Mouse (Mus musculus) limb, embryonic 14.5 days (tissue): Measurements from ENCODE around the gene Gm45837. TPM values are rescaled to one million over a fixed set of nuclear protein-coding genes. Genes with fewer than 3 reads are reported as not detected.

Source experiments
- ATAC-seq: fragments of 200-750 bp; cut with Nextera tagmentation; 2 replicates; pipeline ENCODE4 v1.8.0; 2017; ENCODE audit warnings: low read depth, moderate number of reproducible peaks, moderate TSS enrichment; ENCODE audit not compliant: low FRiP score
- DNase-seq: peaks from one replicate; pipeline ENCODE4 v3.0.0-alpha.2; 2015; ENCODE audit warnings: low spot score
- H3K27ac ChIP-seq: fragments of 300-500 bp; sonication (generic); replicated peaks from 2 replicates; pipeline ENCODE4 v1.5.1; 2014; ENCODE audit warnings: low read depth, mild to moderate bottlenecking, low read length, moderate library complexity, mixed read lengths
- H3K27me3 ChIP-seq: fragments of 300-500 bp; sonication (generic); 2 replicates; pipeline ENCODE4 v1.6.1; 2014; ENCODE audit warnings: low read length, mixed read lengths; ENCODE audit not compliant: control insufficient read depth, insufficient read depth
- H3K36me3 ChIP-seq: fragments of 300-500 bp; sonication (generic); 2 replicates; pipeline ENCODE4 v1.6.1; 2014; ENCODE audit warnings: mild to moderate bottlenecking, low read length, moderate library complexity, mixed read lengths; ENCODE audit not compliant: control insufficient read depth, insufficient read depth
- H3K4me1 ChIP-seq: fragments of 300-500 bp; sonication (generic); 2 replicates; pipeline ENCODE4 v1.6.1; 2014; ENCODE audit warnings: antibody characterized with exemption, low read length, mixed read lengths; ENCODE audit not compliant: control insufficient read depth, insufficient read depth
- H3K4me2 ChIP-seq: fragments of 300-500 bp; sonication (generic); replicated peaks from 2 replicates; pipeline ENCODE4 v1.6.1; 2014; ENCODE audit warnings: low read depth, mild to moderate bottlenecking, low read length, moderate library complexity; ENCODE audit not compliant: severe bottlenecking
- H3K4me3 ChIP-seq: fragments of 300-500 bp; sonication (generic); replicated peaks from 2 replicates; pipeline ENCODE4 v1.5.1; 2014; ENCODE audit warnings: low read length
- H3K9ac ChIP-seq: fragments of 300-500 bp; sonication (generic); 2 replicates; pipeline ENCODE4 v1.6.1; 2014; ENCODE audit warnings: mild to moderate bottlenecking, low read depth, low read length, moderate library complexity; ENCODE audit not compliant: severe bottlenecking
- H3K9me3 ChIP-seq: fragments of 300-500 bp; sonication (generic); 2 replicates; pipeline ENCODE4 v1.6.1; 2016; ENCODE audit warnings: low read length; ENCODE audit not compliant: control insufficient read depth
- POLR2A ChIP-seq: fragments of 200-500 bp; IDR thresholded peaks from 2 replicates; pipeline ENCODE4 v1.8.0; 2012; ENCODE audit warnings: inconsistent platforms, mild to moderate bottlenecking, moderate library complexity, borderline replicate concordance; ENCODE audit not compliant: insufficient read depth, insufficient read length; ENCODE audit errors: extremely low read depth
- WGBS: fragments of 180-500 bp; shearing (Covaris S2); extraction: QIAGEN DNeasy Blood & Tissue Kit; methylation state at CpG from one replicate; pipeline ENCODE4 v1.1.7; 2014; 5-methylcytosine and 5-hydroxymethylcytosine counted together
- polyA plus RNA-seq, 2 experiments: library from polyadenylated mRNA; depleted of rRNA in 1 of 2; stranded (reverse) in 1 of 2; unstranded in 1 of 2; fragments of >200 nt; fragmentation: Nextera tagmentation in 1 of 2; extraction: Ambion mirVana in 1 of 2; gene quantifications; 2 replicates each; pipeline versions ENCODE4 v1.2.1 to v1.2.3; 2012 to 2014

Gene Gm45837
- polyA plus RNA-seq, 2 experiments = 0.41 to 7.5 TPM

- Histone ChIP-seq H3K4me2 (no peak overlapping the region), H3K27ac (no peak overlapping the region), H3K36me3 (no peaks in the 10 kb centered on the region), H3K27me3 (peaks cover 24% of the 10 kb centered on the region), H3K4me1 (0 out of 2 replicates have a peak, but pooled peaks cover 4% of the 10 kb centered on the region), H3K9ac (no peak overlapping the region), H3K9me3 (no peaks in the 10 kb centered on the region), H3K4me3 (no peak overlapping the region)
- ATAC-seq = no peak
- 96% methylated on average over 3 of the region's 3 CpGs for WGBS
- TF ChIP-seq POLR2A = no peak
- DNase-seq = no peak
These were observed 42.0 kb downstream of the Gm45837 start for GRCm38 (mm10) chr7:101452669-101453068.

GRCm38 (mm10) chr7:101453296-101453695, 42.6 kb downstream of the Gm45837 start:
- Histone ChIP-seq H3K27me3 (peaks cover 24% of the 10 kb centered on the region), H3K36me3 (no peaks in the 10 kb centered on the region), H3K27ac (no peak overlapping the region), H3K4me1 (0 out of 2 replicates have a peak, but pooled peaks cover 4% of the 10 kb centered on the region), H3K9ac (no peak overlapping the region), H3K4me3 (no peak overlapping the region), H3K4me2 (no peak overlapping the region), H3K9me3 (no peaks in the 10 kb centered on the region)
- no peak for TF ChIP-seq POLR2A
- ATAC-seq (no peak), DNase-seq (no peak)
- WGBS = 91% methylated on average over 3 of the region's 3 CpGs

- DNase-seq (no peak), ATAC-seq (no peak)
- Histone ChIP-seq H3K4me3 (no peak overlapping the region), H3K27ac (no peak overlapping the region), H3K36me3 (no peaks in the 10 kb centered on the region), H3K9me3 (no peaks in the 10 kb centered on the region), H3K9ac (no peak overlapping the region), H3K27me3 (peaks cover 24% of the 10 kb centered on the region), H3K4me1 (0 out of 2 replicates have a peak, but pooled peaks cover 4% of the 10 kb centered on the region), H3K4me2 (no peak overlapping the region)
- TF ChIP-seq POLR2A = no peak
- 37% methylated on average over 8 of the region's 8 CpGs for WGBS
These were observed 43.0 kb downstream of the Gm45837 start for GRCm38 (mm10) chr7:101453725-101454124.

- H3K4me2 ChIP-seq = no peak overlapping the region
- WGBS = 86% methylated on average over 9 of the region's 9 CpGs
- 0 out of 2 replicates have a peak, but pooled peaks cover 4% of the 10 kb centered on the region for H3K4me1 ChIP-seq
- no peak overlapping the region for H3K27ac ChIP-seq
- no peaks in the 10 kb centered on the region for H3K9me3 ChIP-seq
- ATAC-seq (no peak), DNase-seq (no peak)
- no peaks in the 10 kb centered on the region for H3K36me3 ChIP-seq
- no peak for TF ChIP-seq POLR2A
- H3K9ac ChIP-seq = no peak overlapping the region
- peaks cover 24% of the 10 kb centered on the region for H3K27me3 ChIP-seq
- no peak overlapping the region for H3K4me3 ChIP-seq
These were observed 43.8 kb downstream of the Gm45837 start for GRCm38 (mm10) chr7:101454479-101454878.

- 77% methylated on average over 6 of the region's 6 CpGs for whole genome bisulfite sequencing
- H3K4me1 ChIP-seq = 0 out of 2 replicates have a peak, but pooled peaks cover 4% of the 10 kb centered on the region
These were observed 44.5 kb downstream of the Gm45837 start for GRCm38 (mm10) chr7:101455141-101455540.

GRCm38 (mm10) chr7:101456318-101456717, 45.6 kb downstream of the Gm45837 start:
- H3K36me3 ChIP-seq = no peaks in the 10 kb centered on the region
- no peak overlapping the region for H3K4me3 ChIP-seq
- peaks cover 21% of the 10 kb centered on the region for H3K27me3 ChIP-seq
- DNase-seq (no peak), ATAC-seq (no peak)
- H3K4me2 ChIP-seq = no peak overlapping the region
- no peaks in the 10 kb centered on the region for H3K9me3 ChIP-seq
- H3K4me1 ChIP-seq = 0 out of 2 replicates have a peak, but pooled peaks cover 4% of the 10 kb centered on the region
- H3K27ac ChIP-seq = no peak overlapping the region
- H3K9ac ChIP-seq = no peak overlapping the region
- 68% methylated on average over 4 of the region's 4 CpGs for WGBS
- no peak for TF ChIP-seq POLR2A

More at GRCm38 (mm10) chr7:101455141-101455540, 44.5 kb downstream of the Gm45837 start:
- ATAC-seq (no peak), DNase-seq (no peak)
- H3K4me2 ChIP-seq = no peak overlapping the region
- H3K36me3 ChIP-seq = no peaks in the 10 kb centered on the region
- H3K27me3 ChIP-seq = peaks cover 24% of the 10 kb centered on the region
- no peak overlapping the region for H3K9ac ChIP-seq
- no peak overlapping the region for H3K4me3 ChIP-seq
- no peak for TF ChIP-seq POLR2A
- H3K9me3 ChIP-seq = no peaks in the 10 kb centered on the region
- no peak overlapping the region for H3K27ac ChIP-seq
